Mouse (Mus musculus) v-Abl transformed pro-B cells (cell line): ENCODE measurements around the gene Gpr141.
"Not testable (repeated sequence)": the region's sequence is repeated elsewhere in the genome, so short reads cannot be mapped to it uniquely, and the experiment has no call there.

Experiments used
- in situ Hi-C, 2 experiments: fragments of 400-800 bp; cut with MboI; formaldehyde crosslinking; loops; one replicate each; pipeline ENCODE4 v1.15.1; 2025; ENCODE audit not compliant: unreplicated experiment in 2 of 2

The Gpr141 gene

DNA sequence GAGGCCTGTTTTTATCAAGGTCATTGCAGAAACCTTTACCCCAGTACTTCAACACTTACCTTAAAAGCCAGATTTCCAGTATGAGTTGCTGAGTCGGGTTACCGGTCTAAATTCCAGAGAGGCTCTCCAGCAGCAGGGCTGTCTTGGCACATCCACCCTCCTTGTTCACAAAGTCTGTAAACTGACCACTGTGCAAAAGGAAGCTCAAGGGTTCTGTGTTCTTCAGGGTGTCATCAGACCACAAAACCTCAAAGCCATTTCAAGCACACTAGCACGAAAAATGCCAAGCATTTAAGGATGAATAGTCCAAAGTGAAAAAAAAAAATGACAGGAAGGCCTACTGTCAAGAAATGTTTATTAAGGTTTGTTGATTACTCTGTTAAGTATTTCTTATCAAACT, at the start of gene Gpr141:
Gene Gpr141 (minus strand): TSS at position 187 of the 400 bp plus-strand sequence.
- in situ Hi-C loops: no loop called here

DNA sequence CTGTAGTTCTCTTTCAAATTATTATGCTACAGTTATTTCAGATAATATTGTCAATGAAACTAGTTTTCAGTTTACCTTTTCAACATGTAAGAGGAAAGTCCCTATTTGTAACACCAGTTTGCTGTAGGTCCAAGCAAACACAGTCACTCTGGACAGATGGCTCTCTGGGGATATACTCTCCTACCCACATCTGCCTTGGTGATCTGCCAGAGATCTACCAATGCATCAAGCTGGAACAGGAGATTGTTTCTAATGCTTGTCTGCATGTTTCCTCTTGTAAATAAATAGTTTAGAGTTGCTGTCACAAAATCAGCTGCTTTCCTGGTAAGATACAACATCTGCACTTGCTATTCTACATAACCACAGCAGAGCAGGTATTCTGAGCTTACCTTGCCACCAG, 40.2 kb upstream of the Gpr141 start:
- in situ Hi-C loops: no loop called here

DNA sequence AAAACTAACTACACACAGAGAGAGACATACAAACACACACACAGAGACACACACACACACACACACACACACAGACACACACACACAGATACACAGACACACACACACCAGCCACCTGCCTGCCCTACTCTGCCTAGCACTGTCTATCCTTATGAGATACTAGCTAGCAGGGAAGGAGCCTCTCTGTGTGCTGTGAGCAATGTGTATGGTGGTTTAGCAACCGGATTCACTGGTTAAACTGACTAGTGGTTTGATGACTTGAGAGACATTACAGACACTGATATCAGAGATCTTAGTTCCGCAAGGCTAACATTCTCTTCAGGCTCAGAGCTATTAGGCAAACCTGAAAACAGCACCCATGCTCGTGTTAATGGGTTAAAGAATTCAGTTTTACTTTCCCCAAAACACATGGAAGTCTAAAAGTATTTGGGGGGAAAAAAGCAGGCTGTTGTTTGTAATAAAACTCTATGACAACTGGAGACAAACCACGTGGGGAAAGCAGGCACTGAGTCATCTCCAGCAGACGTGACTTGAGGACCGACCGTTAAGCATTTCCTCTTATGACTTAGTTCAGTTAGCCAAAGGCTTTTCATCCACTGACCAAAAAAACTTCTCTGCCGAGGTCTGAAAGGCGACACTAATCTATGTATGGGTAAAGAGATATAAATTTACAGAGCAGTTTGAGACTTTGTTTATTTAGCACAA, 30.7 kb upstream of the Gpr141 start:
- in situ Hi-C loops: no loop called here

DNA sequence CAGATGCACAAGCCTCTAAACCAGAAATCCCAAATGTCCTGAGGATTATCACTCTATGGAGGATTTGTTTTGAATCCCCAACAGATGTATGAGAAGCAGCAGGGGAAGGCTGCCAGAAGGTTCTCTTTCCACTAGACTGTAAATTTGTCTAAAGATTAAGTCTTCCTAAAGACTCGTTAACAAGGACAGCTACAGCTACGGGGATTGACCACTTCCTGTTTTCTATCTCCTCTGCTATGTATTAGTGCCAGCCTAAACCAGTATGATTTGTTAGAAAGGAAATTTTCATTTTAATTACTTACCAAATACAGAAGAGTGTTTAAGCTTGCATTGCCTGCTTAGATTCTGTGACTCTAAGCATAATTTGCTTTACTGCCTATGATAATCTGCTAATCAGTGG, 30.0 kb upstream of the Gpr141 start:
- in situ Hi-C loops: no loop called here

DNA sequence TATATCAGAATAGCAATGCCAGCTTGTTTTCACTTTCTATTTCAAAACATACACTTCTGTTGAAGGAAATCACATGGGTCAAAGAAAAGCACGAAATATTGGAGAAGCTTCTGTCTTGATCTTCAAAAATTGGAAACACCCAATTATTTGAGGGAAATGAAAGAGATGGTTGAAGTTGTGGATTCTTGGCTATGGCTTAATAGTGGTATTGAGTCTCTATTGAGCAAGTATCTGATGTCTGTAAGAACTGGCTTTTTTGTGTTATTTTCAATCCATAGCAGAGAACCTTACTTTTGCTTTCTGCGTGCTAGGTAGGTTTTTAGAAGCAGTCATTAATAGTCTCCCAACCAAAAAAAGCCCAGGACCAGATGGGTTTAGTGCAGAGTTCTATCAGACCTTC, 19.4 kb upstream of the Gpr141 start:
- in situ Hi-C loops: no loop called here

DNA sequence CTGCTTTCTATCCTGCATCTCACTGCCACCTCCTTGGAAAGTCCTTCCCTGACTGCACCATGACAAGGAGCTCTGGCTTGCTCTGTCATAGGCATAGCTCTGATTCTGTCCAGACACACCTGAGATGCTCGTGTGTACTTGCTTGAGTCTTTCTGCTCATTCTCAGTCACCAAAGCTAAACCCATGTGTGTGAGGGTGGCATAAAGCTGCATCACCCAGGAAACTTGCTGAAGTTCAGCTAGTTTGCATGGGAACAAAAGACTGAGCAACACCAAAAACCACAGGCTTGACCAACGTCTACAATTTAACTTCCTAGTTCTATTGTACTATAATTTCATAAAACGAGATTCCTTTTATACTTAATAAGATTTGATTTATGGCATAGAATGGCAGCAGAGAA, 18.6 kb upstream of the Gpr141 start:
- in situ Hi-C loops: no loop called here

DNA sequence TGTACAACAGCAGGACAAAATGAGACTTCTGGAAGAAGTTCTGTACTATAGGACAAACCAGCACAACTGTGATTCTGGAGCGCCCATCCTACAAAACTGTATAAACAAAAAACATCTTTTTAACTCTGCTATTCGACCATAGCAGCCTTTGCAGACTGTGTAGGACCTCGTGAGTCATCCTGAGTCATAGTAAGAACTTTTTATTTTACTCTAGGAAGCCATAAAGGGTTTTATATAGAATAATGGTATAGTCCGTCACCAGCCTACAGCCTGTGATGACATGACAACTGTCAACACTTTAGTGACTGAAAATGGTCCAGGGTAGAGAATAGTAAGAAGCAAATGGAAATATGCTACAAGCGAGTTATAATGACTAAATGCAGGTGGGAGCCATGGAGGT, 17.6 kb upstream of the Gpr141 start:
- in situ Hi-C loops: no loop called here

DNA sequence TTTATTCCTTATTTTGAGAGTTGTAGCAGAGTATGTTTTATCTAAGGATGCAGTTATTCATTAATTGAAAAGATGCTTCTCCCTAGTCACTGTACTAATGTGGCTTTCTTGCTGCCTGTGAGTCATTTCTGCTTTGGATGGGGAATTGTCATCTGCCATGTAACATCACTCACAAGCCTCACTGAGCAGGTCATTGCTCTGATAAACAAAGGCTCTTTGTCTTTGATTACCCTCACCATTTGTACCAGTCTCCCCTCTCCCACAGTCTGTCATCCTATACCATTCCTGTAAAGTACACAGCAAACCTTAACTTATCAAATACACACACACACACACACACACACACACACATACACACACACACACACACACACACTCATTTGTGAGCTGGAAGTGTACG, 16.1 kb upstream of the Gpr141 start:
- in situ Hi-C loops: no loop called here

DNA sequence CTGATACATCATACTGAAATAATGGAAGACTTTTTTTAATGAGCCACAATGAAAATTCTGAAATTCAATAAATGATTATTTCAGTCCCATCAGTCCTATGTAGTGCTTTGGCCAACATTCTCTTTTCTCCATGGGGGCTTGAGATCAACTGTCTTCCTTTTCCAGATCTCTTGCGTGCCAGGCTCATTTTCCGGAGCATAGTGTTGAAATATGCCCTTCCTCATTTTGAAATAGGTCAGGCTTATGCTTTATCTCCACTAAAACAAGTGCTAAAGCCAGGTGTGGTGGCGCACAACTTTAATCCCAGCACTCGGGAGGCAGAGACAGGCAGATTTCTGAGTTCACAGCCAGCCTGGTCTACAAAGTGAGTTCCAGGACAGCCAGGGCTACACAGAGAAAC, 6.5 kb upstream of the Gpr141 start:
- in situ Hi-C loops: no loop called here

DNA sequence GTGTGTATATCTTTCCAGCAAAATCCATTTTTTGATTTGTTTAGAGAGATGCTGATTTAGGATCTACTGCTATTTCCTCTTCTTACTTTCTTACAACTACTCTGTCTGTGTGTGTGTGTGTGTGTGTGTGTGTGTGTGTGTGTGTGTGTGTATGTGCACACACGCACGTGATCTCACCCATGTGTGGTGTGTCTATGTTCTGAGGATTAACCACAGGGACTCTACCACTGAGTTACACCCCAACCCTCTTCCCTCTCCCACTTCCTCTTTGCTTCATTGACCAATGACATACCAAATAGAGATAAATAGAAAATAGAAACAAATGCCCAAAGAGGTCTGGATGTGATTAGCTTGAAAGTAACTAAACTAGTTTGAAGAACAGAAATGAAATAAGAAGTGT, 4.0 kb upstream of the Gpr141 start:
- in situ Hi-C loops: no loop called here

DNA sequence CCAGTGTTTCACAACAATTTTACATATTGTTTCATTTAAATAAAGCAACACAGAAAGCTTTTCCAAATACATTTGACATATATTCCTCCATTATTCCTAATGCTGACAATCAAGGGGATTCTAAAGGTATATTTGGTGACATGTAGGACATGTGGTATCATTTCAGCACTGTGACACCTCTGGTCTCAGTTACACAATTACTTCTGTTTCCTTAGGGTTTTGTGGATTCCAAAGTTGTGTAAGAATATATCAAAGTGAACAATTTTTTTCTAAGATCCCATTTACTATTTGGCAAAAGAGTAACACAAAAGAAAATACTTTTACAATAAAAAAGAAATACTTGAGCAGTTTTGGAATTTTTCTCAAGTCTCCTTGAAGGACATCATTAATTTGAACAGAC, 2.4 kb downstream of the Gpr141 start:
- in situ Hi-C loops: no loop called here

DNA sequence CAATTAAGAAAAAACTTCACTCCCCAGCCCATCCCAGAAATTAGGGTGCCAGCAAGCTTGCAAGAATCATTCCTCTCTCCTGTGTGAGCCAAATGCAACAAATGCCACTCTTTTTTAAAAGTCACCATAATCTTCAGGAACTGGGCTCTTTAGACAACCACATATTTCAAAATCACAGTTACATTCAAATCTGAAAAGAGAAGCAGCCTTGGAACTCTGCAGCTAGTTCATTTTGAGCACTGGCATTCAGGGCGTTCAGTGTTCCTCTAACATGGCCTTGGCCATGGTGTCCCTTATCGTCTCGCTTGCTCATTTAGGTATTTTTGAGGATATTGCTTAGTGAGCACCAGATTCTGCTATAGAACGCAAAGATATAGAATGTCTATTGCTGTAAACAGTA, 4.1 kb downstream of the Gpr141 start:
- in situ Hi-C loops: no loop called here

DNA sequence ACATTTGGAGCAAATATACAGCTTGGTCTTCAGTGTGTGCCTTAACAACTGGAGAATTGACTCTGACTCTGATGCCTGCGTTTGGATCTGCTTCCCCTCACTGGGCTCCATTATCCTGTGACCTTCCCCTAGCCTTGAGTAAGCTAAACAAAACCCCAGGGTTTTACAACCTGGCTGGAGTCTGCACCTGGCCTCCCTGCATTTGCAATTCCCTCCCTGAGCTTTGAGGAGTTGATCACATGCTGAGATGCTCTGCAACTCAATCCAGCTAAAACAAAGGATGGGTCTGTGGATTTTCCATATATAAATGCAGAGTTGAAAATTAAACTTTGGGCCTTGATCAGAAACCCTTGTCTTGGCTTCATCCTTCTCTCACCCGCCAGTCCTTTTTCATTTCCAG, 4.8 kb downstream of the Gpr141 start:
- in situ Hi-C loops: no loop called here

DNA sequence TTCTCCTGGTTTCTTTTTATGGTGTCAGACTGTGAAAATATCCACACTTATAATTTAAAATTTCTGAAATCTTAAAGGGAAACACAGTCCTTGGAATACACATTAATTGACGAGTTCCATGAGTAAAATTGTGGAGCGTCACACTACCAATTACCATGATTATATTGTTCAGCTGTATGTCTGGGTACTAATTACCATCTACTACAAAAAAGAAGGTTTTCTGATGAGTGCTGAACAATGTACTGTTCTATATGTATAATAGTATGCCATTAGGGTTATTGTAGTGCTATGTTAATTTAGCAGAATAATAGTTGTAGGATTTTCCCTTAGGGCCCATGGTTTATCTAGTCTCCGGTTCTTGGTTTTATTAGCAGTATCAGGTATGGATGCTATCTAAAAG, 29.1 kb downstream of the Gpr141 start:
- in situ Hi-C loops: no loop called here

DNA sequence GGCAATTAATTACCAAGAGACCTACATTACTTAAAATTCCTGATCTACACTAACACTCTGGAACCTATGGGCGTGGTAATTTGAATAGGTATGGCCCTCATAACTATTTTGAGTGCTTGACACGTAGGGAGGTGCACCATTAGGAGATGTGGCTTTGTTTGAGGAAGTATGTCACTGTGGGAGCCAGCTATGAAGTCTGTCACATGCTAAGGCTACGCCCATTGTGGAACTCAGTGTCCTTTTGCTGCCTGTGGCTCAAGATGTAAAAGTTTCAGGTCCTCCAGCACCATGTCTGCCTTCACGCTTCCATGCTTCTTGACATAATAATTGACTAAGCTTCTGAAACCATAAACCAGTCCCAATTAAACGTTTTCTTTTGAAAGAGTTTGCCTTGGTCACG, 29.6 kb downstream of the Gpr141 start:
- in situ Hi-C loops: no loop called here

DNA sequence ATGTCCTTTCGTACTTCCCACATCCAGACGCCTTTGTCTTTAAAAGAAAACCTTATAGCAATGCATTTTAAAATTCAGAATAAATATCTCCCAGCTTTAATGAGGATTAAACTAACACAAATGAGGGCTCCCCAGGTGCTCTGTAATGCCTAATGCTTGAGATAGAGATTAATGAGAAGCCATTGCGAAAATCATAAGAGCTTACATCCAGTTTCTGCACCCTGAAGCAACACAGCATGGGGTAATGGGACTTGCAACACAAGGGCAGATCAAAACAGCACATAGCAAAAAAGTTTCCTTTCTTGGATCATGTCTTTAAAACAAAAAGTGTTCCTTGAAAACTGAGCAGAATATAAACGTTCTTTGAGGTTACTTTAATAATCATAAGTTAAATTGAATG, 30.3 kb downstream of the Gpr141 start:
- in situ Hi-C loops: no loop called here

DNA sequence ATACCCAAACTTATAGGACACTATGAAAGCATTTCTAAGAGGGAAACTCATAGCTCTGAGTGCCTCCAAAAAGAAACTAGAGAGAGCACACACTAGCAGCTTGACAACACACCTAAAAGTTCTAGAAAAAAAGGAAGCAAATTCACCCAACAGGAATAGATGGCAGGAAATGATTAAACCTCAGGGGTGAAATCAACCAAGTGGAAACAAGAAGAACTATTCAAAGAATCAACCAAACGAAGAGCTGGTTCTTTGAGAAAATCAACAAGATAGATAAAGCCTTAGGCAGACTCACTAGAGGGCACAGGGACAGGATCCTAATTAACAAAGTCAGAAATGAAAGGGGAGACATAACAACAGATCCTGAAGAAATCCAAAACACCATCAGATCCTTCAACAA, 36.1 kb downstream of the Gpr141 start:
- in situ Hi-C loops: not testable (repeated sequence)

DNA sequence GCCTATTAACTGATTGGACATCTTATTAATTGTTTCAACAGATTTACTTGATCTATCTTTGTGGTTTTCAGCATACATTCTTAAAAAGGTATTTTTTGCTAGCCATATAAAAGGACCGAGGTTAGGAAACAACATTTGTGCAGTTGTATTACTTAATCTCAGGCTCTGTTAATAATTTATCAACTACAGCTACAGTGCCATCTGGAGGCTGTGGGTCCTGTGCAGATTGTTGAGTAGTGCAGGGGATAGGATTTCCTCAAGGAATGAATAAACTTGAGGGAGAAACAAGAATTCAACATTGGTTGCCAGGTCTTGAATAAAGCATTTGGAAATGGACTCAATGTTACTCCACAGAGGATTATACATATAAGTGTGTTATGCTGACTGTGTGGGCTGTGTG, 53.9 kb downstream of the Gpr141 start:
- in situ Hi-C loops: no loop called here

DNA sequence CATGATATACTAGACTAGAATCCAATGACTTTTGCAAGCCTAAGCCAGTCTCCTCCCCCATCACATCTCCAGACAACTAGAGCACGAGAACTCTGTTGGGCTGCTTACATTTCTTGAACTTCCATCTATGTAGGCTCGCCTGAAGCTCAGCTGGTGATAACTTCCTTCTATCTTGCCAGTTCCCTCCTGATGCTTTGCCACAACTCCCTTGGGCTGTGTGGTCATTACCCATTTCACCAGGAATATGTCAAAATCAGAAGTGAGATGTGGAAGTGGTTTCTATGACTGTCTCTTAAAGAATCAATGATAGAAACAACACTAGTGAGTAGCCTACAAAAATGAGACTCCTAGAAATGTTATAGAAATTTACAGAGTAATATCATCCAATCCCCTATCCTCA, 56.9 kb downstream of the Gpr141 start:
- in situ Hi-C loops: no loop called here

DNA sequence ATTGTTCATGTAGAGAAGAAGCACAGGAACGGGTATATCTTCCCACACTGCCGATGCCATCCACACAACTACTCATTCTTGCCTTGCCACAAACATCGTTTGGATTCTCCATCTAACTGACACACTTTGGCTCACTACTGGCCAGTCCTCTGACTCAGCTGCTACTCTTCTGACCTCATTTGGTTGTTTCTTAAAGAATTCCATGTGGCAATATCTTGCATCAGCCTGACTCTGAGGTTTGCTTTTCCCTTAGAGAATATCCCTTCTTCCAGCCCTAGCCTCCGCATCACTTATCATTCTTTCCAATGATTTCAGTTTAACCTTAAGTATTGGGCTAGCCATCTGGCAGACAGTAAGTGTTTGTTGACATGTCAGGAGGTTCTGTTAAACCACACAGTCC, 59.8 kb downstream of the Gpr141 start:
- in situ Hi-C loops: no loop called here

DNA sequence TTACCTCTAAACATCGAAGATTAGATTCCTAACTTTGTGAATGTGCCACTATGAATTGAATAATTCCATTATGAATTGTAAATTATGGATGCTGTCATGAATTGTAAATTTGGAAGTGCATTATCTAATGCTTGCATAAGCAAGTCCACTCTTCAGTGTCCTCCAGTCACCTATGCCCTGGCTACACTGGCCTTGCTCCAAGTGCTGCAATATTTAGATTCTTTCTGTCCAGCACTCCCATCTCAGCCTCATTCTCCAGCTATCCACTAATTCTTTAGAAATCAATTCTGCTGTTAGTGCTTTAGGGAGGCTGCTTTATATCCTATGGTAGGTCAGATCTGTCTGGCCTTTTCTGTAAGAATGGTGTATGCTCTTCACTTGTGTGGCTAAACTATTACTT, 60.8 kb downstream of the Gpr141 start:
- in situ Hi-C loops: no loop called here

DNA sequence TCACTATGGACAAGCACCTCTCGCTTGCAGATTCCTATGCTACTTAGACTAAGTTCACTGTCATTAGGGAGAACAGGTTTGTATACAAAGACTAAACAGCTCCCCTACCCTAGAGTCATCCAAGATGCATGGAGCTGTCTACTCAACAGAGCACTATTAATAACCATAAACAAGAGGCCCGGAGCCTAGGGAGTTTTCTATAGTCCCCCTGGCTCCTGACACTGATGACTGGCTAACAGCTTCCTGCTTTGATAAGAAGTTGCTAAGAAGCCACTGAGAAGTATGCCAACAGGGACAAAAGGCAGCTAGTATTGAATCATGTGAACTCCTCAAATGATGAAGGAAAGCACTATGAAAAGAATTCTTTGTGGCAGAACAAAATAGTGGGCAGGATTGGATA, 78.3 kb downstream of the Gpr141 start:
- in situ Hi-C loops: no loop called here

DNA sequence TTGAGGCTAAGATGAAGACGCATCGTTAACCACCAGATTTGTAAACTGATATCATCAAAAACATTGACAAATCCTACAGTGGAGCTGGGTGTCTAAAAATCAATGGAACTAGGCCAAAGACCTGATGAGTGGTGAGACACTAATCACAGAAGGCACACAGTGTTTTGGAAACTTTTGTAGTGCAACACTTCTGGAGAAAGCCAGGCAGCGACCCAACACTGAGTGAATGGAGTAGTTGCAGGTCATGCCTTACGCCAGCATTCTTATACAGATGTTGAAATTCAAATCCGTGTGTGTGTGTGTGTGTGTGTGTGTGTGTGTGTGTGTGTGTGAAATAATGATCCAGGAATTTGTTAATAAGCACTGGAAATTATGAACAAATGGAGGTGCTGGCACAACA, 79.5 kb downstream of the Gpr141 start:
- in situ Hi-C loops: no loop called here
